Comparison of ENCODE assay signal across 34 mouse cellular contexts in genomic region chr12:104209802-104210201, GRCm38 (mm10). TPM values are rescaled to one million over a fixed set of nuclear protein-coding genes. Genes with fewer than 3 reads are reported as not detected.
A peak's percentile ranks its signal among the peaks of the same experiment; 100 is the strongest.
DNase-seq lines count a peak whose midpoint lies in the region; ATAC-seq lines count a peak whose summit lies in the region.
"Had no signal": no experiment of that assay in that cellular context is flagged by ENCODE, and none has a peak within 500 bp of the region (broad histone marks: within the 10 kb centered on the region; RNA-seq: fewer than 3 reads in every experiment).

No protein-coding gene starts in this region.

- ATAC-seq in heart, embryonic 16.5 days (replicated peaks; ENCODE audit: extremely low read depth, insufficient read depth, low FRiP score): 0 out of 2 replicates have a peak, but pooled peaks have one; percentile 10
- 0 out of 2 replicates have a peak, but pooled peaks have one; percentile 31 for ATAC-seq in common myeloid progenitor, adult 5-6 weeks (replicated peaks; ENCODE audit: low read depth, poor library complexity, severe bottlenecking)
- 0 out of 2 replicates have a peak, but pooled peaks have one; percentile 30 for ATAC-seq in megakaryocyte progenitor cell, adult 5-6 weeks (replicated peaks; ENCODE audit: poor library complexity)
- ATAC-seq: forebrain, embryonic 13.5 days; midbrain, embryonic 16.5 days had no signal

- H3K27me3 ChIP-seq in heart, embryonic 16.5 days (ENCODE audit: control insufficient read depth, insufficient read depth, low read length): no peaks in the 10 kb centered on the region
- H3K27me3 ChIP-seq: forebrain, embryonic 13.5 days; heart, embryonic 15.5 days; neural tube, embryonic 13.5 days had no signal

- 89% methylated on average over 2 of the region's 2 CpGs for WGBS in heart, embryonic 16.5 days

- H3K4me2 ChIP-seq in heart, embryonic 16.5 days (ENCODE audit: low read depth, low read length): no peak overlapping the region
- H3K4me2 ChIP-seq: forebrain, embryonic 13.5 days; heart, embryonic 15.5 days; hindbrain, embryonic 14.5 days; neural tube, embryonic 13.5 days had no signal

- H3K27ac ChIP-seq in heart, embryonic 16.5 days (ENCODE audit: low read length): no peak overlapping the region
- H3K27ac ChIP-seq: forebrain, embryonic 13.5 days; heart, embryonic 10.5 days; heart, embryonic 15.5 days; hindbrain, embryonic 14.5 days; liver, embryonic 14.5 days; macrophage; midbrain, embryonic 10.5 days; neural tube, embryonic 13.5 days had no signal

- no peaks in the 10 kb centered on the region for H3K36me3 ChIP-seq in heart, embryonic 16.5 days (ENCODE audit: control insufficient read depth, insufficient read depth)
- H3K36me3 ChIP-seq: heart, embryonic 10.5 days; heart, embryonic 15.5 days; midbrain, embryonic 10.5 days; neural tube, embryonic 13.5 days had no signal

- DNase-seq in heart, postnatal 10 days: no peak
- DNase-seq in ovary, adult 18-20 months (ENCODE audit: low spot score): no peak
- no peak for DNase-seq in gastrocnemius, postnatal 10 days
- no peak for DNase-seq in urinary bladder, postnatal 36 days (ENCODE audit: low spot score in 2 of 2)
- DNase-seq: adrenal gland, postnatal 10 days; cerebellum, adult 8-10 months; cerebellum, postnatal 25 days; gastrocnemius, postnatal 36 days; heart, postnatal 4 days; kidney, adult 2 months; left cerebral cortex, postnatal 4 days; lung, adult 2 months; lung, postnatal 10 days; right cerebral cortex, postnatal 25 days; thymus, postnatal 25 days had no signal

- intact Hi-C loops in heart, postnatal 10 days (cut with DNase I): no loop called here

- H3K9me3 ChIP-seq in heart, embryonic 16.5 days (replicated peaks; ENCODE audit: control insufficient read depth, low read length): no peaks in the 10 kb centered on the region
- H3K9me3 ChIP-seq: forebrain, embryonic 13.5 days; heart, embryonic 10.5 days; heart, embryonic 15.5 days; midbrain, embryonic 10.5 days; neural tube, embryonic 13.5 days had no signal

- no peaks in the 10 kb centered on the region for H3K4me1 ChIP-seq in heart, embryonic 16.5 days (ENCODE audit: control insufficient read depth, insufficient read depth, low read length)
- H3K4me1 ChIP-seq: forebrain, embryonic 13.5 days; heart, embryonic 10.5 days; heart, embryonic 15.5 days had no signal

- no peak overlapping the region for H3K9ac ChIP-seq in heart, embryonic 16.5 days (ENCODE audit: low read length)
- H3K9ac ChIP-seq: forebrain, embryonic 13.5 days; heart, embryonic 15.5 days; hindbrain, embryonic 14.5 days; liver, embryonic 14.5 days; neural tube, embryonic 13.5 days had no signal

- no peak overlapping the region for H3K4me3 ChIP-seq in heart, embryonic 16.5 days (ENCODE audit: low read length)
- H3K4me3 ChIP-seq: forebrain, embryonic 13.5 days; heart, embryonic 10.5 days; heart, embryonic 15.5 days; midbrain, embryonic 10.5 days; myocyte; neural tube, embryonic 13.5 days had no signal

RNA-seq across cellular contexts. Expression of gene Serpina3f, which starts 4.5 kb away (rescaled TPM):
- polyA plus RNA-seq in heart, embryonic 16.5 days (2015; fragmentation: Nextera tagmentation; extraction: Ambion mirVana): 0.16 and 0.51 TPM in 2 replicates
- not detected for total RNA-seq in heart, postnatal 10 days (2021)
- 0.63 and 0.73 TPM in 2 replicates for total RNA-seq in common myeloid progenitor, adult 5-6 weeks (2017)
- total RNA-seq in megakaryocyte progenitor cell, adult 5-6 weeks (2015): 1.7 and 2.1 TPM in 2 replicates
- 1.2 and 1.4 TPM in 2 replicates for total RNA-seq in megakaryocyte progenitor cell, adult 5-6 weeks (2017)
- total RNA-seq in gastrocnemius, postnatal 10 days (2021): under 1 TPM in 1 of 2 experiments, not detected in 1; 0.16 TPM
- total RNA-seq: gastrocnemius, postnatal 36 days; heart, postnatal 4 days; layer of hippocampus, postnatal 25 days; left cerebral cortex, adult 8-10 months; left cerebral cortex, postnatal 4 days had no signal
- polyA plus RNA-seq: heart, embryonic 10.5 days; myocyte; neural tube, embryonic 13.5 days had no signal

RNA-seq across cellular contexts. Expression of gene Serpina3g, which starts 26.2 kb away (rescaled TPM):
- polyA plus RNA-seq in heart, embryonic 16.5 days (2015; fragmentation: Nextera tagmentation; extraction: Ambion mirVana): 7.1 and 15.4 TPM in 2 replicates
- 1 to 10 TPM in 1 of 2 experiments, under 1 TPM in 1; 0.62 to 1.1 TPM for total RNA-seq in heart, postnatal 10 days (2021)
- total RNA-seq in common myeloid progenitor, adult 5-6 weeks (2017): 59.1 and 74.1 TPM in 2 replicates
- 14.9 and 26.9 TPM in 2 replicates for total RNA-seq in megakaryocyte progenitor cell, adult 5-6 weeks (2015)
- total RNA-seq in megakaryocyte progenitor cell, adult 5-6 weeks (2017): 17.9 and 22.6 TPM in 2 replicates
- under 1 TPM in 1 of 2 experiments, not detected in 1; 0.38 TPM for total RNA-seq in gastrocnemius, postnatal 10 days (2021)
- total RNA-seq: gastrocnemius, postnatal 36 days had no signal

RNA-seq across cellular contexts. Expression of gene Serpina3i, which starts 53.1 kb away (rescaled TPM):
- polyA plus RNA-seq in heart, embryonic 16.5 days (2015; fragmentation: Nextera tagmentation; extraction: Ambion mirVana): 2.0 and 4.2 TPM in 2 replicates
- total RNA-seq in heart, postnatal 10 days (2021): 1 to 10 TPM in 1 of 2 experiments, under 1 TPM in 1; 0.62 to 1.6 TPM
- total RNA-seq in common myeloid progenitor, adult 5-6 weeks (2017): not detected in 2 replicates
- total RNA-seq in megakaryocyte progenitor cell, adult 5-6 weeks (2015): not detected in 2 replicates
- not detected in 2 replicates for total RNA-seq in megakaryocyte progenitor cell, adult 5-6 weeks (2017)
- under 1 TPM in 1 of 2 experiments, not detected in 1; 0.77 TPM for total RNA-seq in gastrocnemius, postnatal 10 days (2021)
- total RNA-seq: gastrocnemius, postnatal 36 days; left cerebral cortex, postnatal 4 days had no signal
- polyA plus RNA-seq: embryonic facial prominence, embryonic 11.5 days; forebrain, embryonic 13.5 days; heart, embryonic 10.5 days; intestine, embryonic 14.5 days; macrophage; midbrain, embryonic 10.5 days; midbrain, embryonic 16.5 days; myocyte; neural tube, embryonic 13.5 days had no signal

RNA-seq across cellular contexts. Expression of gene Serpina3c, which starts 56.1 kb away (rescaled TPM):
- 0.11 TPM in 1 of 2 replicates, not detected in the other for polyA plus RNA-seq in heart, embryonic 16.5 days (2015; fragmentation: Nextera tagmentation; extraction: Ambion mirVana)
- under 1 TPM; 0.22 to 0.45 TPM for total RNA-seq in heart, postnatal 10 days (2021)
- total RNA-seq in common myeloid progenitor, adult 5-6 weeks (2017): not detected in 2 replicates
- not detected in 2 replicates for total RNA-seq in megakaryocyte progenitor cell, adult 5-6 weeks (2015)
- not detected in 2 replicates for total RNA-seq in megakaryocyte progenitor cell, adult 5-6 weeks (2017)
- total RNA-seq in gastrocnemius, postnatal 10 days (2021): 1 to 10 TPM; 1.1 to 3.0 TPM
- total RNA-seq: left cerebral cortex, adult 8-10 months; left cerebral cortex, postnatal 4 days had no signal
- polyA plus RNA-seq: embryonic facial prominence, embryonic 11.5 days; forebrain, embryonic 13.5 days; heart, embryonic 10.5 days; heart, embryonic 15.5 days; hindbrain, embryonic 14.5 days; intestine, embryonic 14.5 days; kidney, embryonic 16.5 days; liver, embryonic 14.5 days; macrophage; midbrain, embryonic 10.5 days; myocyte; neural tube, embryonic 13.5 days; stomach, embryonic 16.5 days had no signal

Comparison
In these comparisons a context has a peak if more than half of its experiments do, and no peak if none do; other contexts are left out.
1. RNA of gene Serpina3g, which starts 26.2 kb away (total RNA-seq): 59.1 to 74.1 TPM in common myeloid progenitor, adult 5-6 weeks and 14.9 to 26.9 TPM in megakaryocyte progenitor cell, adult 5-6 weeks; 0.62 to 1.1 TPM in heart, postnatal 10 days and 0.38 TPM in gastrocnemius, postnatal 10 days; every median in the first group is over 4 times any median in the second.
2. Peak in every context shown above with its lines, with median percentiles within 50 percentile points of each other: ATAC-seq.